Mouse (Mus musculus): ENCODE measurements at regions not wholly inside any gene's neighbourhood (a gene's known extent, or its start where the extent isn't known, plus 50 kb on each side); places are given as distances from the start of the nearest gene placed in this dataset.

DNA sequence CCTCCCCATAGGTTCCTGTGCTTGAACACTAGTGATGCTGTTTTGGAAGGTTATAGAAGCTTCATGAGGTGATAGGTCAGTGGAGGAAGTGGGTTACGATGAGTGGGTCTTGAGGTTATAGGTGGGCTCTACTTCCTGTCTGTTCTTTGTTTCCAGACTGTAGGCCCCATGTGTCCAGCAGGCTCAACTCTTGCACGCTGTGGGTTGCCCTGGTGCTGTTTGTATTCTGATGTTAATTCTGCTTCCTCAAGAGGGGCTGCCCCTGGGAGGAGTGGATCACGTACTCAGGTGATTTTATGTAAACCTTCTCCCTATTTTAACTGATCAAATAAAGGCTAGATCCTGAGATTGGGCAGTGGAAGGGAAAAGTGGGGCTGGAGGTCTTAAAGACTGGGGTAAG lies 60.4 kb upstream of the Rap1gds1 start:
- DNase-seq (ENCODE audit: low read depth, low spot score), result no peak
- no peaks in the 10 kb centered on the region for H3K36me3 ChIP-seq (ENCODE audit: control insufficient read depth, insufficient read depth, low read length, poor library complexity, severe bottlenecking)
- H3K27me3 ChIP-seq (ENCODE audit: control insufficient read depth, insufficient read depth, low read length, poor library complexity, severe bottlenecking), result no peaks in the 10 kb centered on the region

DNA sequence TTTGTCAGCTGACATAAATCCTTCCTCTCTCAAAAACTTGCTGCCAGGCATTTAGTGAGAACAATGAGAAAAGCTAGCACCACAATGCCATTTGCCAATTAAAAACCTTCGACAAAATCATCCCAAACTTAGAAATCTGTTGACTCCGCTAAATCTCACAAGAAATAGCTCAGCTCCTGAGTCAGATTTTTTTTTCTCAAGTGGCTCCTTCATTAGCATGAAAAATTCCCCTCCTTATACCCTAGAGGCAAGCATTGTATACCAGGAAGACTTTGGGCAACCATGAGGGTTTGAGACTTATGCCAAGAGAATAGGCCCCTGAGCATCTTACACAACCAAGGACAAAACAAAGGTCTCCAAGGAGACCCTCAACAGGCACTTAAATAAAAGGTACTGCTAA lies 61.0 kb upstream of the Rap1gds1 start:
- Histone ChIP-seq H3K27me3 (ENCODE audit: control insufficient read depth, insufficient read depth, low read length, poor library complexity, severe bottlenecking) (no peaks in the 10 kb centered on the region), H3K36me3 (ENCODE audit: control insufficient read depth, insufficient read depth, low read length, poor library complexity, severe bottlenecking) (no peaks in the 10 kb centered on the region)
- DNase-seq (ENCODE audit: low read depth, low spot score), result no peak

DNA sequence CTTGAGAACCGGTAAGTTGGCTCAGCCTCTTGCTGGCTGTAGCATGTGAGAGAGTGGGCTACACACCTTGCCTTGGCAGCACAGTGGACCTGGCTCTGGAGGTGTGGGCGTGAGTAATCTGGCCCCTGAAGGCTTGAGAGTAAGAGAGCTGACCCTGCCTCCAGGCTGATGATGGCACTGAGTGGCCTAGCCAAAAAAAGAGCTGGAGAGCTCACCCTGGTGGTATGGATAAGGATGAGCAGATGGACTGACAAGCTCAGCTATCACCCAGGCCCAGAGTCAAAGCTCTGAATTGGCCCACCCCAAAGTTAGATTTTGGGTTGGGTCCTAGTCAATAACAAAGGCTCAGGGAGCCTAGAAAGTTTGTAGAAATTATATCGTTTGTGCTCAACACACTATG lies 52.8 kb upstream of the Stpg2 start:
- Histone ChIP-seq H3K27me3 (ENCODE audit: control insufficient read depth, insufficient read depth, low read length, poor library complexity, severe bottlenecking) (no peaks in the 10 kb centered on the region), H3K36me3 (ENCODE audit: control insufficient read depth, insufficient read depth, low read length, poor library complexity, severe bottlenecking) (no peaks in the 10 kb centered on the region)
- peak; percentile 24 for DNase-seq (ENCODE audit: low read depth, low spot score)

DNA sequence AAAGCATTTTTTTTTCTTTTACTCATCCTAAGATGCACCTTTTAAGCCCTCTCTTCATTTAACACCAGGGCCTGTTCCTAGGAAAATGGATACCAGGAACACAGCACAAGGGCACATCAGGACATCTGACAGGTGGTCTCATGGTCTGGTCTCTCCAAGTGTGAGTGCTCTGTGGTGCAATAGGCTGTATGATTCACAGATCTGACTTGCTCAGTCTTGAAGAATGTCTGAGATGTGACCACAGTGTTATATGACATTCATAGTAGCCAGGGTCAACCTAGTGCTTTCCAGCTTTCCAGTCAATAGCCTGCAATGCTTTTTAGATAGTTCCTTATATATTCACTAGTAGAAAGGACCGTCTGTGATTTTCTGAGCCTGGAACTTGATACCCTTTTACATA lies 51.2 kb upstream of the Stpg2 start:
- no peak for DNase-seq (ENCODE audit: low read depth, low spot score)

More for the DNA sequence above, 51.2 kb upstream of the Stpg2 start:
- H3K36me3 ChIP-seq (ENCODE audit: control insufficient read depth, insufficient read depth, low read length, poor library complexity, severe bottlenecking), result no peaks in the 10 kb centered on the region
- H3K27me3 ChIP-seq (ENCODE audit: control insufficient read depth, insufficient read depth, low read length, poor library complexity, severe bottlenecking), result no peaks in the 10 kb centered on the region
